Comparison of ENCODE assay signal across 24 mouse cellular contexts in genomic region chr8:12994468-12994867, GRCm38 (mm10). TPM values are rescaled to one million over a fixed set of nuclear protein-coding genes. Genes with fewer than 3 reads are reported as not detected.
"Had no signal": no experiment of that assay in that cellular context is flagged by ENCODE, and none has a peak within 500 bp of the region (broad histone marks: within the 10 kb centered on the region; RNA-seq: fewer than 3 reads in every experiment).

No protein-coding gene starts in this region.

- H3K36me3 ChIP-seq: heart, embryonic 10.5 days; heart, embryonic 12.5 days; heart, embryonic 13.5 days; heart, embryonic 15.5 days; intestine, embryonic 15.5 days had no signal

- ATAC-seq: hindbrain, embryonic 16.5 days; hindbrain, postnatal 0 days; inflammation-experienced regulatory T-cells, adult 6 months; intestine, embryonic 15.5 days; intestine, postnatal 0 days had no signal

- H3K9me3 ChIP-seq: heart, embryonic 10.5 days; heart, embryonic 12.5 days; heart, embryonic 13.5 days; heart, embryonic 15.5 days; hindbrain, embryonic 10.5 days; hindbrain, embryonic 12.5 days; hindbrain, embryonic 13.5 days; hindbrain, embryonic 15.5 days; intestine, embryonic 15.5 days; kidney, embryonic 15.5 days had no signal

- H3K4me2 ChIP-seq: heart, embryonic 11.5 days; heart, embryonic 12.5 days; heart, embryonic 13.5 days; heart, embryonic 15.5 days; hindbrain, embryonic 12.5 days; hindbrain, embryonic 13.5 days; hindbrain, embryonic 14.5 days; hindbrain, embryonic 15.5 days; intestine, embryonic 15.5 days; kidney, embryonic 15.5 days had no signal

- H3K27me3 ChIP-seq: heart, embryonic 12.5 days; heart, embryonic 13.5 days; heart, embryonic 15.5 days; hindbrain, embryonic 12.5 days; hindbrain, embryonic 13.5 days; hindbrain, embryonic 15.5 days; intestine, embryonic 15.5 days; kidney, embryonic 15.5 days had no signal

- H3K4me3 ChIP-seq: heart, embryonic 10.5 days; heart, embryonic 12.5 days; heart, embryonic 13.5 days; heart, embryonic 15.5 days; hindbrain, embryonic 10.5 days; hindbrain, embryonic 12.5 days; hindbrain, embryonic 13.5 days; hindbrain, embryonic 15.5 days; intestine, embryonic 15.5 days; kidney, embryonic 15.5 days; layer of hippocampus, adult 2 months; left cerebral cortex, adult 2 months had no signal

- H3K27ac ChIP-seq: heart, embryonic 10.5 days; heart, embryonic 13.5 days; heart, embryonic 15.5 days; hindbrain, embryonic 10.5 days; hindbrain, embryonic 12.5 days; hindbrain, embryonic 13.5 days; hindbrain, embryonic 14.5 days; hindbrain, embryonic 15.5 days; hindbrain, postnatal 0 days; intestine, embryonic 15.5 days; kidney, embryonic 15.5 days; kidney, postnatal 0 days; layer of hippocampus, adult 2 months; left cerebral cortex, adult 2 months had no signal

- H3K4me1 ChIP-seq: hindbrain, embryonic 13.5 days; hindbrain, embryonic 15.5 days; intestine, embryonic 15.5 days had no signal

- H3K9ac ChIP-seq: heart, embryonic 12.5 days; heart, embryonic 13.5 days; heart, embryonic 15.5 days; hindbrain, embryonic 12.5 days; hindbrain, embryonic 13.5 days; hindbrain, embryonic 14.5 days; hindbrain, embryonic 15.5 days; intestine, embryonic 15.5 days; kidney, embryonic 15.5 days had no signal

RNA-seq across cellular contexts. Expression of gene F7, which starts 31.4 kb away (rescaled TPM):
- polyA plus RNA-seq: heart, embryonic 11.5 days; heart, embryonic 13.5 days; heart, embryonic 14.5 days; heart, embryonic 16.5 days; heart, postnatal 0 days; hindbrain, embryonic 12.5 days; hindbrain, embryonic 13.5 days; hindbrain, embryonic 14.5 days; hindbrain, embryonic 16.5 days; hindbrain, postnatal 0 days; inflammation-experienced regulatory T-cells, adult 6 months; intestine, embryonic 14.5 days; kidney, embryonic 14.5 days had no signal

RNA-seq across cellular contexts. Expression of gene F10, which starts 42.6 kb away (rescaled TPM):
- polyA plus RNA-seq: inflammation-experienced regulatory T-cells, adult 6 months had no signal
